Mouse (Mus musculus): ENCODE results near the gene 5730522E02Rik.

The 5730522E02Rik gene

GRCm38 (mm10) chr11:26128385-26128784 is 82.2 kb downstream of the 5730522E02Rik start:
- DNase-seq (ENCODE audit: inconsistent ontology term) = no peak

GRCm38 (mm10) chr11:26125923-26126322 is 84.6 kb downstream of the 5730522E02Rik start:
- DNase-seq (ENCODE audit: inconsistent ontology term) = no peak

- DNase-seq (ENCODE audit: inconsistent ontology term) = peak; percentile 11
These were observed 89.6 kb downstream of the 5730522E02Rik start for GRCm38 (mm10) chr11:26120781-26121557.

- DNase-seq (ENCODE audit: inconsistent ontology term) = peak; percentile 7
These were observed 92.9 kb downstream of the 5730522E02Rik start for GRCm38 (mm10) chr11:26117651-26118050.

GRCm38 (mm10) chr11:26112206-26112605 is 98.4 kb downstream of the 5730522E02Rik start:
- no peak for DNase-seq (ENCODE audit: inconsistent ontology term)

- no peak for DNase-seq (ENCODE audit: inconsistent ontology term)
These were observed 101.9 kb downstream of the 5730522E02Rik start for GRCm38 (mm10) chr11:26108647-26109046.

GRCm38 (mm10) chr11:26104680-26105079 is 105.9 kb downstream of the 5730522E02Rik start:
- DNase-seq (ENCODE audit: inconsistent ontology term) = no peak

- no peak for DNase-seq (ENCODE audit: inconsistent ontology term)
These were observed 106.9 kb downstream of the 5730522E02Rik start for GRCm38 (mm10) chr11:26103698-26104097.

GRCm38 (mm10) chr11:26102878-26103277 is 107.7 kb downstream of the 5730522E02Rik start:
- DNase-seq (ENCODE audit: inconsistent ontology term) = no peak

- DNase-seq (ENCODE audit: inconsistent ontology term) = no peak
These were observed 110.5 kb downstream of the 5730522E02Rik start for GRCm38 (mm10) chr11:26100077-26100476.

GRCm38 (mm10) chr11:26098933-26099332 is 111.6 kb downstream of the 5730522E02Rik start:
- DNase-seq (ENCODE audit: inconsistent ontology term) = no peak

- DNase-seq (ENCODE audit: inconsistent ontology term) = no peak
These were observed 114.5 kb downstream of the 5730522E02Rik start for GRCm38 (mm10) chr11:26096095-26096494.

- peak; percentile 87 for DNase-seq (ENCODE audit: inconsistent ontology term)
These were observed 121.6 kb downstream of the 5730522E02Rik start for GRCm38 (mm10) chr11:26088993-26089392.

- no peak for DNase-seq (ENCODE audit: inconsistent ontology term)
These were observed 123.9 kb downstream of the 5730522E02Rik start for GRCm38 (mm10) chr11:26086679-26087078.

- DNase-seq (ENCODE audit: inconsistent ontology term) = peak; percentile 51
These were observed 125.1 kb downstream of the 5730522E02Rik start for GRCm38 (mm10) chr11:26085380-26086035.

GRCm38 (mm10) chr11:26076335-26076734 is 134.2 kb downstream of the 5730522E02Rik start:
- DNase-seq (ENCODE audit: inconsistent ontology term) = no peak

GRCm38 (mm10) chr11:26075536-26075935 is 135.0 kb downstream of the 5730522E02Rik start:
- DNase-seq (ENCODE audit: inconsistent ontology term) = no peak

- peak; percentile 50 for DNase-seq (ENCODE audit: inconsistent ontology term)
These were observed 136.8 kb downstream of the 5730522E02Rik start for GRCm38 (mm10) chr11:26073638-26074294.

- DNase-seq (ENCODE audit: inconsistent ontology term) = no peak
These were observed 138.5 kb downstream of the 5730522E02Rik start for GRCm38 (mm10) chr11:26072101-26072500.

GRCm38 (mm10) chr11:26063252-26063651 is 147.3 kb downstream of the 5730522E02Rik start:
- no peak for DNase-seq (ENCODE audit: inconsistent ontology term)

GRCm38 (mm10) chr11:26061471-26062137 is 149.0 kb downstream of the 5730522E02Rik start:
- no peak for DNase-seq (ENCODE audit: inconsistent ontology term)

- no peak for DNase-seq (ENCODE audit: inconsistent ontology term)
These were observed 197.0 kb downstream of the 5730522E02Rik start for GRCm38 (mm10) chr11:26013527-26013926.

All from Muller cell, postnatal 12 days (primary cell).